Mouse (Mus musculus) MEL (cell line): ENCODE data around the gene Cd37. TPM values are rescaled to one million over a fixed set of nuclear protein-coding genes. Genes with fewer than 3 reads are reported as not detected.

ENCODE experiments used
- DNase-seq: peaks from one replicate; pipeline ENCODE4 v3.0.0; 2011; ENCODE audit warnings: low read depth, low spot score
- H3K27ac ChIP-seq: 2 replicates; pipeline ENCODE4 v1.5.1; 2012; ENCODE audit warnings: low read depth, mild to moderate bottlenecking, control low read depth, low read length, moderate library complexity; ENCODE audit not compliant: control insufficient read depth
- H3K27me3 ChIP-seq, 2 experiments: fragments of 150-350 bp in 1 of 2; sonication (generic) in 1 of 2; 2 replicates each; pipeline ENCODE4 v1.6.1; 2012; ENCODE audit warnings: low read length in 2 of 2, mild to moderate bottlenecking in 2 of 2, improper control_type of control experiment in 1 of 2, moderate library complexity in 1 of 2; ENCODE audit not compliant: insufficient read depth in 2 of 2, control insufficient read depth in 1 of 2
- H3K36me3 ChIP-seq, 2 experiments: 2 replicates each; pipeline ENCODE4 v1.6.1; 2012 to 2014; ENCODE audit warnings: low read length in 2 of 2, improper control_type of control experiment in 1 of 2, inconsistent platforms in 1 of 2, mild to moderate bottlenecking in 1 of 2; ENCODE audit not compliant: insufficient read depth in 2 of 2, control insufficient read depth in 1 of 2
- H3K4me1 ChIP-seq, 2 experiments: fragments of 150-350 bp in 1 of 2; sonication (generic) in 1 of 2; 2 replicates each; pipeline ENCODE4 v1.6.1; 2012; ENCODE audit warnings: low read length in 2 of 2, improper control_type of control experiment in 1 of 2, mild to moderate bottlenecking in 1 of 2; ENCODE audit not compliant: insufficient read depth in 2 of 2, control insufficient read depth in 1 of 2
- H3K4me3 ChIP-seq, 2 experiments: fragments of 150-350 bp in 1 of 2; sonication (generic) in 1 of 2; 2 replicates each; pipeline ENCODE4 v1.5.1; 2012; ENCODE audit warnings: low read depth in 2 of 2, low read length in 2 of 2, mild to moderate bottlenecking in 2 of 2, moderate library complexity in 2 of 2, control low read depth in 1 of 2, improper control_type of control experiment in 1 of 2; ENCODE audit not compliant: control insufficient read depth in 1 of 2, insufficient read depth in 1 of 2
- H3K79me2 ChIP-seq: 2 replicates; pipeline ENCODE4 v1.6.1; 2012; ENCODE audit warnings: mild to moderate bottlenecking, low read length, moderate library complexity; ENCODE audit not compliant: control insufficient read depth, poor library complexity, insufficient read depth
- H3K9ac ChIP-seq: 2 replicates; pipeline ENCODE4 v1.6.1; 2012; ENCODE audit warnings: low read depth, mild to moderate bottlenecking, control low read depth, low read length, moderate library complexity; ENCODE audit not compliant: control insufficient read depth, poor library complexity, severe bottlenecking
- H3K9me3 ChIP-seq: fragments of 150-350 bp; sonication (generic); replicated peaks from 2 replicates; pipeline ENCODE4 v1.6.1; 2012; ENCODE audit warnings: mild to moderate bottlenecking, low read length, improper control_type of control experiment, moderate library complexity; ENCODE audit not compliant: insufficient read depth
- BHLHE40 ChIP-seq: IDR thresholded peaks from 2 replicates; pipeline ENCODE4 v1.6.1; 2012; ENCODE audit warnings: low read depth, mild to moderate bottlenecking, inconsistent platforms, low read length, improper control_type of control experiment, borderline replicate concordance
- CHD1 ChIP-seq: IDR thresholded peaks from 2 replicates; pipeline ENCODE4 v1.6.1; 2012; ENCODE audit warnings: low read depth, mild to moderate bottlenecking, inconsistent platforms, low read length, improper control_type of control experiment
- CTCF ChIP-seq, 3 experiments: IDR thresholded peaks in 2 of 3; conservative IDR thresholded peaks in 1 of 3; 2 replicates each; pipeline ENCODE4 v1.5.1; 2011 to 2012; ENCODE audit warnings: low read length in 3 of 3, low read depth in 2 of 3, mild to moderate bottlenecking in 2 of 3, improper control_type of control experiment in 1 of 3, inconsistent platforms in 1 of 3, mixed read lengths in 1 of 3, moderate library complexity in 1 of 3; ENCODE audit not compliant: control insufficient read depth in 1 of 3, insufficient read depth in 1 of 3, poor library complexity in 1 of 3, severe bottlenecking in 1 of 3
- ELF1 ChIP-seq: IDR thresholded peaks from 2 replicates; pipeline ENCODE4 v1.6.1; 2014; ENCODE audit warnings: low read depth, mild to moderate bottlenecking, inconsistent platforms, low read length, improper control_type of control experiment, moderate library complexity
- GABPA ChIP-seq: IDR thresholded peaks from 2 replicates; pipeline ENCODE4 v1.6.1; 2012; ENCODE audit warnings: low read depth, mild to moderate bottlenecking, inconsistent platforms, low read length, improper control_type of control experiment, moderate library complexity
- KAT2A ChIP-seq: conservative IDR thresholded peaks from 2 replicates; pipeline ENCODE4 v1.6.1; 2012; ENCODE audit warnings: low read depth, low read length, improper control_type of control experiment, inconsistent platforms
- MAFK ChIP-seq: IDR thresholded peaks from 2 replicates; pipeline ENCODE4 v1.6.1; 2011; ENCODE audit warnings: low read depth, mild to moderate bottlenecking, low read length, improper control_type of control experiment, borderline replicate concordance
- MAZ ChIP-seq: IDR thresholded peaks from 2 replicates; pipeline ENCODE4 v1.6.1; 2012; ENCODE audit warnings: low read depth, mild to moderate bottlenecking, inconsistent platforms, low read length, improper control_type of control experiment
- MXI1 ChIP-seq: IDR thresholded peaks from 2 replicates; pipeline ENCODE4 v1.6.1; 2011; ENCODE audit warnings: mild to moderate bottlenecking, low read depth, low read length, improper control_type of control experiment
- MYC ChIP-seq: IDR thresholded peaks from 2 replicates; pipeline ENCODE4 v1.6.1; 2011; ENCODE audit warnings: low read depth, mild to moderate bottlenecking, low read length, improper control_type of control experiment, moderate library complexity
- NRF1 ChIP-seq: IDR thresholded peaks from 2 replicates; pipeline ENCODE4 v1.6.1; 2014; ENCODE audit warnings: low read depth, mild to moderate bottlenecking, inconsistent platforms, low read length, improper control_type of control experiment, moderate library complexity; ENCODE audit not compliant: poor library complexity, insufficient read depth, severe bottlenecking
- POLR2A ChIP-seq, 2 experiments: IDR thresholded peaks; 2 replicates each; pipeline ENCODE4 v1.6.1; 2011 to 2012; ENCODE audit warnings: low read length in 2 of 2, mild to moderate bottlenecking in 2 of 2, control low read depth in 1 of 2, improper control_type of control experiment in 1 of 2, low read depth in 1 of 2, moderate library complexity in 1 of 2; ENCODE audit not compliant: control insufficient read depth in 1 of 2, insufficient read depth in 1 of 2, poor library complexity in 1 of 2
- POLR2AphosphoS2 ChIP-seq: IDR thresholded peaks from 2 replicates; pipeline ENCODE4 v1.6.1; 2011; ENCODE audit warnings: low read length, improper control_type of control experiment
- POLR2AphosphoS5 ChIP-seq: IDR thresholded peaks from 2 replicates; pipeline ENCODE4 v1.6.1; 2012; ENCODE audit warnings: low read depth, borderline replicate concordance, mild to moderate bottlenecking, inconsistent platforms, low read length, moderate library complexity, mixed read lengths
- RAD21 ChIP-seq: IDR thresholded peaks from 2 replicates; pipeline ENCODE4 v1.6.1; 2011; ENCODE audit warnings: mild to moderate bottlenecking, low read depth, low read length, improper control_type of control experiment
- RCOR1 ChIP-seq: IDR thresholded peaks from 2 replicates; pipeline ENCODE4 v1.6.1; 2012; ENCODE audit warnings: low read depth, mild to moderate bottlenecking, inconsistent platforms, low read length, improper control_type of control experiment
- SIN3A ChIP-seq: IDR thresholded peaks from 2 replicates; pipeline ENCODE4 v1.6.1; 2012; ENCODE audit warnings: low read length, improper control_type of control experiment, inconsistent platforms
- SMC3 ChIP-seq: IDR thresholded peaks from 2 replicates; pipeline ENCODE4 v1.6.1; 2011; ENCODE audit warnings: low read depth, low read length, improper control_type of control experiment
- TAL1 ChIP-seq: IDR thresholded peaks from 2 replicates; pipeline ENCODE4 v1.6.1; 2012; ENCODE audit warnings: mild to moderate bottlenecking, inconsistent platforms, low read length, moderate library complexity, mixed read lengths
- TBP ChIP-seq: IDR thresholded peaks from 2 replicates; pipeline ENCODE4 v1.8.0; 2011; ENCODE audit warnings: low read depth, low read length, improper control_type of control experiment
- TCF12 ChIP-seq: IDR thresholded peaks from 2 replicates; pipeline ENCODE4 v1.6.1; 2014; ENCODE audit warnings: low read depth, mild to moderate bottlenecking, inconsistent platforms, low read length, improper control_type of control experiment, moderate library complexity
- UBTF ChIP-seq: IDR thresholded peaks from 2 replicates; pipeline ENCODE4 v1.6.1; 2012; ENCODE audit warnings: low read depth, mild to moderate bottlenecking, inconsistent platforms, low read length, improper control_type of control experiment, moderate library complexity, borderline replicate concordance; ENCODE audit not compliant: insufficient read depth
- USF1 ChIP-seq: IDR thresholded peaks from 2 replicates; pipeline ENCODE4 v1.6.1; 2014; ENCODE audit warnings: low read depth, mild to moderate bottlenecking, inconsistent platforms, low read length, improper control_type of control experiment, moderate library complexity
- USF2 ChIP-seq, 2 experiments: IDR thresholded peaks; 2 replicates each; pipeline ENCODE4 v1.6.1; 2011 to 2012; ENCODE audit warnings: improper control_type of control experiment in 2 of 2, low read length in 2 of 2, borderline replicate concordance in 1 of 2, inconsistent platforms in 1 of 2, low read depth in 1 of 2, mild to moderate bottlenecking in 1 of 2; ENCODE audit not compliant: insufficient read depth in 1 of 2
- ZMIZ1 ChIP-seq: IDR thresholded peaks from 2 replicates; pipeline ENCODE4 v1.6.1; 2012; ENCODE audit warnings: low read depth, mild to moderate bottlenecking, inconsistent platforms, low read length, improper control_type of control experiment, moderate library complexity
- ZNF384 ChIP-seq: IDR thresholded peaks from 2 replicates; pipeline ENCODE4 v1.6.1; 2012; ENCODE audit warnings: low read depth, mild to moderate bottlenecking, inconsistent platforms, low read length, improper control_type of control experiment
- polyA plus RNA-seq, 2 experiments: library from polyadenylated mRNA; stranded (reverse) in 1 of 2; unstranded in 1 of 2; fragments of >175 nt in 1 of 2; fragments of >200 nt in 1 of 2; gene quantifications; 2 replicates each; pipeline versions ENCODE4 v1.2.1 to v1.2.4; 2012; ENCODE audit warnings: low replicate concordance in 2 of 2, low read depth in 1 of 2; ENCODE audit not compliant: insufficient read length in 2 of 2, insufficient read depth in 1 of 2, missing spikeins in 1 of 2
- total RNA-seq: library from RNA; depleted of rRNA; stranded (reverse); fragments of 300-350 nt; gene quantifications from 2 replicates; pipeline ENCODE4 v1.2.3, GENCODE M21; 2012

The Cd37 gene
- total and polyA plus RNA-seq, 3 experiments: 22.4 to 111 TPM; not detected in 1

- Histone ChIP-seq H3K27ac (no peak overlapping the region), H3K36me3 (peaks cover 0 to 8% of the 10 kb centered on the region in 2 experiments; a peak in 2 of 4 replicates), H3K4me3 (no peak overlapping the region), H3K79me2 (no peaks in the 10 kb centered on the region), H3K9ac (no peak overlapping the region), H3K9me3 (no peaks in the 10 kb centered on the region), H3K4me1 (peaks cover 19 to 30% of the 10 kb centered on the region in 2 experiments), H3K27me3 (no peaks in the 10 kb centered on the region)
- no peak for DNase-seq
- no peak for TF ChIP-seq POLR2AphosphoS2
- TF ChIP-seq TAL1: no peak
- TF ChIP-seq CHD1: no peak
- TF ChIP-seq MYC: no peak
- no peak for TF ChIP-seq ZNF384
- TF ChIP-seq BHLHE40: no peak
- TF ChIP-seq CTCF (IDR thresholded peaks at IDR 0.05 in 2 of 3, conservative IDR thresholded peaks at IDR 0.05 in 1 of 3; ENCODE audit: control insufficient read depth in 1 of 3, insufficient read depth in 1 of 3, low read depth in 2 of 3, low read length in 3 of 3, poor library complexity in 1 of 3, severe bottlenecking in 1 of 3): no peak
- TF ChIP-seq UBTF: no peak
- no peak for TF ChIP-seq GABPA
- TF ChIP-seq MAZ: no peak
- no peak for TF ChIP-seq RCOR1
- TF ChIP-seq ZMIZ1: no peak
- no peak for TF ChIP-seq USF2 (IDR thresholded peaks at IDR 0.05; ENCODE audit: borderline replicate concordance in 1 of 2, insufficient read depth in 1 of 2, low read depth in 1 of 2, low read length in 2 of 2)
- no peak for TF ChIP-seq USF1
- TF ChIP-seq SIN3A: no peak
These were observed 43.4 kb downstream of the Cd37 start for GRCm38 (mm10) chr7:45195341-45196175.

GRCm38 (mm10) chr7:45193871-45194785 lies 44.8 kb downstream of the Cd37 start:
- DNase-seq: peak; percentile 90
- H3K79me2 ChIP-seq: no peaks in the 10 kb centered on the region
- peaks cover 0 to 14% of the 10 kb centered on the region in 2 experiments; a peak in 2 of 4 replicates for H3K36me3 ChIP-seq
- H3K9me3 ChIP-seq: no peaks in the 10 kb centered on the region
- H3K4me1 ChIP-seq: peaks cover 26 to 41% of the 10 kb centered on the region in 2 experiments
- TF ChIP-seq TBP (0 out of 2 replicates have a peak, but pooled peaks have one; percentile 30), SIN3A (no peak), POLR2AphosphoS5 (no peak), MYC (no peak), SMC3 (0 out of 2 replicates have a peak, but pooled peaks have one; percentile 9), POLR2AphosphoS2 (no peak), CTCF (IDR thresholded peaks at IDR 0.05 in 2 of 3, conservative IDR thresholded peaks at IDR 0.05 in 1 of 3; ENCODE audit: control insufficient read depth in 1 of 3, insufficient read depth in 1 of 3, low read depth in 2 of 3, low read length in 3 of 3, poor library complexity in 1 of 3, severe bottlenecking in 1 of 3) (0 out of 6 replicates have a peak, but pooled peaks of 1 of the 3 experiments have one; percentile 19), ELF1 (no peak), POLR2A (IDR thresholded peaks at IDR 0.05; ENCODE audit: control insufficient read depth in 1 of 2, insufficient read depth in 1 of 2, low read depth in 1 of 2, low read length in 2 of 2, poor library complexity in 1 of 2) (0 out of 4 replicates have a peak, but pooled peaks of 1 of the 2 experiments have one; percentile 25), KAT2A (no peak), RAD21 (no peak), NRF1 (peak; percentile 54), MAFK (no peak), MXI1 (no peak), TCF12 (no peak)
- H3K27ac ChIP-seq: no peak overlapping the region
- H3K4me3 ChIP-seq: 0 out of 4 replicates have a peak overlapping the region, but pooled peaks of 1 of the 2 experiments have one; percentile 1
- no peaks in the 10 kb centered on the region for H3K27me3 ChIP-seq
- peak overlapping the region; percentile 21; the same call in 1 of the 2 replicates for H3K9ac ChIP-seq
